Comparison of ENCODE assay signal across 13 mouse cellular contexts in genomic region chr4:104211531-104212455, GRCm38 (mm10).
DNase-seq lines count a peak whose midpoint lies in the region; ATAC-seq lines count a peak whose summit lies in the region.
"Had no signal": no experiment of that assay in that cellular context is flagged by ENCODE, and none has a peak within 500 bp of the region (broad histone marks: within the 10 kb centered on the region; RNA-seq: fewer than 3 reads in every experiment).

No protein-coding gene starts in this region.

- no peak overlapping the region for H3K4me3 ChIP-seq in forebrain, embryonic 13.5 days
- H3K4me3 ChIP-seq in forebrain, embryonic 10.5 days = no peak overlapping the region
- no peak overlapping the region for H3K4me3 ChIP-seq in intestine, embryonic 16.5 days (ENCODE audit: low read length)
- no peak overlapping the region for H3K4me3 ChIP-seq in midbrain, embryonic 16.5 days (ENCODE audit: low read depth, low read length)
- H3K4me3 ChIP-seq: embryonic facial prominence, embryonic 13.5 days; neural tube, embryonic 12.5 days had no signal

- no peak overlapping the region for H3K9ac ChIP-seq in forebrain, embryonic 13.5 days
- H3K9ac ChIP-seq in intestine, embryonic 16.5 days (ENCODE audit: low read depth, low read length) = no peak overlapping the region
- no peak overlapping the region for H3K9ac ChIP-seq in midbrain, embryonic 16.5 days (ENCODE audit: low read depth, low read length)
- H3K9ac ChIP-seq: embryonic facial prominence, embryonic 13.5 days; lung, embryonic 14.5 days; neural tube, embryonic 12.5 days had no signal

- no peak overlapping the region for H3K4me2 ChIP-seq in forebrain, embryonic 13.5 days
- H3K4me2 ChIP-seq in intestine, embryonic 16.5 days (ENCODE audit: low read depth, low read length) = peak overlapping the region; percentile 6; the same call in 1 of the 2 replicates
- H3K4me2 ChIP-seq in midbrain, embryonic 16.5 days (ENCODE audit: low read length) = no peak overlapping the region
- H3K4me2 ChIP-seq: embryonic facial prominence, embryonic 13.5 days; lung, embryonic 14.5 days; neural tube, embryonic 12.5 days had no signal

- no peak overlapping the region; the same call in 1 of the 2 replicates for H3K27ac ChIP-seq in forebrain, embryonic 13.5 days
- H3K27ac ChIP-seq in forebrain, embryonic 10.5 days = no peak overlapping the region
- H3K27ac ChIP-seq in intestine, embryonic 16.5 days (ENCODE audit: low read length) = no peak overlapping the region
- 0 out of 2 replicates have a peak overlapping the region, but pooled peaks have one; percentile 7 for H3K27ac ChIP-seq in midbrain, embryonic 16.5 days (ENCODE audit: low read length)
- H3K27ac ChIP-seq: embryonic facial prominence, embryonic 13.5 days; neural tube, embryonic 12.5 days had no signal

- ATAC-seq in forebrain, embryonic 13.5 days = 0 out of 2 replicates have a peak, but pooled peaks have one; percentile 59
- peak; percentile 70 for ATAC-seq in intestine, embryonic 16.5 days
- ATAC-seq in midbrain, embryonic 16.5 days = peak; percentile 62; the same call in 1 of the 2 replicates

- peaks cover 5% of the 10 kb centered on the region; the same call in 1 of the 2 replicates for H3K9me3 ChIP-seq in forebrain, embryonic 13.5 days (replicated peaks)
- no peaks in the 10 kb centered on the region for H3K9me3 ChIP-seq in forebrain, embryonic 10.5 days
- no peaks in the 10 kb centered on the region for H3K9me3 ChIP-seq in intestine, embryonic 16.5 days (ENCODE audit: control insufficient read depth, low read length)
- H3K9me3 ChIP-seq in midbrain, embryonic 16.5 days (replicated peaks; ENCODE audit: control insufficient read depth, low read length, poor library complexity, severe bottlenecking) = no peaks in the 10 kb centered on the region
- H3K9me3 ChIP-seq: embryonic facial prominence, embryonic 13.5 days had no signal

- H3K4me1 ChIP-seq in forebrain, embryonic 13.5 days = peaks cover 27% of the 10 kb centered on the region
- H3K4me1 ChIP-seq in forebrain, embryonic 10.5 days = peaks cover 10% of the 10 kb centered on the region
- H3K4me1 ChIP-seq in intestine, embryonic 16.5 days (ENCODE audit: control insufficient read depth, insufficient read depth, low read length) = peaks cover 7% of the 10 kb centered on the region
- H3K4me1 ChIP-seq in midbrain, embryonic 16.5 days (ENCODE audit: control insufficient read depth, insufficient read depth, low read length) = peaks cover 11% of the 10 kb centered on the region
- H3K4me1 ChIP-seq: neural tube, embryonic 12.5 days had no signal

- WGBS in forebrain, embryonic 13.5 days = 45% methylated on average over 9 of the region's 9 CpGs
- 82% methylated on average over 9 of the region's 9 CpGs for WGBS in forebrain, embryonic 10.5 days
- 43% methylated on average over 9 of the region's 9 CpGs for WGBS in intestine, embryonic 16.5 days
- WGBS in midbrain, embryonic 16.5 days = 44% methylated on average over 9 of the region's 9 CpGs

- no peaks in the 10 kb centered on the region for H3K36me3 ChIP-seq in forebrain, embryonic 13.5 days (ENCODE audit: poor library complexity, severe bottlenecking)
- H3K36me3 ChIP-seq in forebrain, embryonic 10.5 days (replicated peaks) = no peaks in the 10 kb centered on the region
- H3K36me3 ChIP-seq in intestine, embryonic 16.5 days (ENCODE audit: control insufficient read depth, insufficient read depth, low read length) = no peaks in the 10 kb centered on the region
- H3K36me3 ChIP-seq in midbrain, embryonic 16.5 days (ENCODE audit: control insufficient read depth, insufficient read depth, low read length) = no peaks in the 10 kb centered on the region
- H3K36me3 ChIP-seq: embryonic facial prominence, embryonic 13.5 days; G1E; neural tube, embryonic 12.5 days had no signal

- no peaks in the 10 kb centered on the region for H3K27me3 ChIP-seq in forebrain, embryonic 13.5 days
- H3K27me3 ChIP-seq in forebrain, embryonic 10.5 days (ENCODE audit: poor library complexity, severe bottlenecking) = peaks cover 5% of the 10 kb centered on the region; the same call in 1 of the 2 replicates
- H3K27me3 ChIP-seq in intestine, embryonic 16.5 days (replicated peaks; ENCODE audit: control insufficient read depth, insufficient read depth, low read length) = no peaks in the 10 kb centered on the region
- no peaks in the 10 kb centered on the region for H3K27me3 ChIP-seq in midbrain, embryonic 16.5 days (ENCODE audit: control insufficient read depth, insufficient read depth, low read depth, low read length)
- H3K27me3 ChIP-seq: embryonic facial prominence, embryonic 13.5 days; neural tube, embryonic 12.5 days had no signal

- no peak for DNase-seq in forebrain, embryonic 10.5 days (ENCODE audit: extremely low spot score, low spot score)
- peak; percentile 8 for DNase-seq in kidney, adult 18-20 months
- DNase-seq in kidney, postnatal 4 days = no peak
- no peak for DNase-seq in layer of hippocampus, postnatal 14 days (ENCODE audit: low spot score in 2 of 2)
- no peak for DNase-seq in neural tube, embryonic 10.5 days (ENCODE audit: extremely low spot score, low spot score)
- DNase-seq: cerebellum, postnatal 14 days; lung, embryonic 14.5 days had no signal
